Mouse (Mus musculus) bone marrow, adult 2 months (tissue): ENCODE results near the gene Caskin2. TPM values are rescaled to one million over a fixed set of nuclear protein-coding genes. Genes with fewer than 3 reads are reported as not detected.
"Not testable (repeated sequence)": the region's sequence is repeated elsewhere in the genome, so short reads cannot be mapped to it uniquely, and the experiment has no call there.

ENCODE experiments used
- H3K27ac ChIP-seq: fragments of 200-500 bp; 2 replicates; pipeline ENCODE4 v1.5.1; 2012; ENCODE audit warnings: low read depth, mild to moderate bottlenecking, control low read depth, inconsistent platforms, low read length; ENCODE audit not compliant: control insufficient read depth, poor library complexity, insufficient read depth
- H3K4me1 ChIP-seq: fragments of 200-500 bp; 2 replicates; pipeline ENCODE4 v1.6.1; 2011; ENCODE audit warnings: low read length; ENCODE audit not compliant: control insufficient read depth, insufficient read depth
- H3K4me3 ChIP-seq: fragments of 200-500 bp; replicated peaks from 2 replicates; pipeline ENCODE3; 2011; ENCODE audit warnings: mild to moderate bottlenecking, low read depth, low read length, control low read depth; ENCODE audit not compliant: control insufficient read depth
- CTCF ChIP-seq: fragments of 200-500 bp; IDR thresholded peaks from 2 replicates; pipeline ENCODE4 v1.5.1; 2011; ENCODE audit warnings: low read length, control low read depth; ENCODE audit not compliant: control insufficient read depth, insufficient read depth
- POLR2A ChIP-seq: fragments of 200-500 bp; IDR thresholded peaks from 2 replicates; pipeline ENCODE4 v1.6.1; 2011; ENCODE audit warnings: low read depth, mild to moderate bottlenecking, control low read depth, low read length, borderline replicate concordance; ENCODE audit not compliant: control insufficient read depth
- WGBS: fragments of 180-500 bp; shearing (Covaris S2); methylation state at CpG from one replicate; pipeline ENCODE4 v1.1.7; 2018; 5-methylcytosine and 5-hydroxymethylcytosine counted together
- polyA plus RNA-seq: library from polyadenylated mRNA; stranded (reverse); fragments of >200 nt; gene quantifications from 2 replicates; pipeline ENCODE4 v1.2.4, GENCODE M21; 2011; ENCODE audit warnings: low replicate concordance; ENCODE audit not compliant: missing spikeins, insufficient read depth, insufficient read length

The Caskin2 gene
- polyA plus RNA-seq, 1 experiment: 6.7 TPM

DNA sequence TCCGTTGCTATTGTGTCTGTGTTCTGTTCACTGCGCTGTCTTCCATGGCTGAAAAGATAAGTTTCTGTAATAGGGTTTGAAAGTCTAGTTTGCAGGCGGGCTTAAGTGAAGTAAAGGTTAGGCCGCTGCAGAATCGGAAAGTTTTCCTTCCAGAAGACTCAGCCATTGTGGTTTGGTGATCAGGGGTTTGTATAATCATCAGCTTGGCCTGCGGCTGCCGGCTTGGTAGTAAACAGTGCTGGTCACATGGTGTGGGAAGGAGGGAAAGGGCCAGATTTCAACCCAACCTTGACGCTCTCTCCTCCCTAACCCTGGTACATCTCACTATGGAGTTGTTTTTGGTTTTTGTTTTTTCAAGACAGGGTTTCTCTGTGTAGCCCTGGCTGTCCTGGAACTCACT, 46.5 kb downstream of the Caskin2 start:
- Histone ChIP-seq H3K27ac (no peak overlapping the region), H3K4me3 (no peak overlapping the region), H3K4me1 (peaks cover 1% of the 10 kb centered on the region; the same call in 1 of the 2 replicates)
- 68% methylated on average over 8 of the region's 8 CpGs for WGBS
- TF ChIP-seq POLR2A: no peak
- no peak for TF ChIP-seq CTCF

DNA sequence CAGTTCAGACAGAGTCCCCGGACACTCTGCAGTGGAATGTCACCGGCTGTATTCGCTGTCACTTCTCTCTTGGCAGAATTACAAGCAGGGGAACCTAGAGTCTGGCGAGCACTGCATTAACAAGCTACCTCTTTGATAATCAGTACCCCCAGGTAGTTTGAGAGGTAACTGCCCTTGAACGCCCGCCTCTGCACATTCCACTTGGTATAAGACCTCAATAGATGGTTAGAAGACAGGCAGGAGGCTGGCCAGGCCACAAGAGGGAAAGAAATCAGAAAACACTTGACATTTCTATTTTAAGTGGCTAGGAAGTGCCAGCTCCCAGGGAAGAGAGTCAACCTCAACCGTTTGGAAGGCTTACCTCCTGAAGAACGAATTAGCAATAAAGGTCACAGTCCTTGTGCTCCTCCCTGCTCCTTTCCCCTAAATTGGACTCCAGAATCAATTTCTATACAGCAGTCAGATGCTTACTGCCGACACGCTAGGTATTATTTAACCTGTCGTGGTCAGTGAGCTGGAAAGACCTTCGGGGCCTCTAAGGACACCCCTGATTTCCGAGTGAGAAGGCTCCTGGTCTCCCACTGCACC, 47.0 kb downstream of the Caskin2 start:
- TF ChIP-seq POLR2A (no peak), CTCF (no peak)
- Histone ChIP-seq H3K4me3 (peak overlapping the region; percentile 56), H3K4me1 (peaks cover 1% of the 10 kb centered on the region; the same call in 1 of the 2 replicates), H3K27ac (0 out of 2 replicates have a peak overlapping the region, but pooled peaks have one; percentile 0)
- WGBS: 25% methylated on average over 13 of the region's 13 CpGs

DNA sequence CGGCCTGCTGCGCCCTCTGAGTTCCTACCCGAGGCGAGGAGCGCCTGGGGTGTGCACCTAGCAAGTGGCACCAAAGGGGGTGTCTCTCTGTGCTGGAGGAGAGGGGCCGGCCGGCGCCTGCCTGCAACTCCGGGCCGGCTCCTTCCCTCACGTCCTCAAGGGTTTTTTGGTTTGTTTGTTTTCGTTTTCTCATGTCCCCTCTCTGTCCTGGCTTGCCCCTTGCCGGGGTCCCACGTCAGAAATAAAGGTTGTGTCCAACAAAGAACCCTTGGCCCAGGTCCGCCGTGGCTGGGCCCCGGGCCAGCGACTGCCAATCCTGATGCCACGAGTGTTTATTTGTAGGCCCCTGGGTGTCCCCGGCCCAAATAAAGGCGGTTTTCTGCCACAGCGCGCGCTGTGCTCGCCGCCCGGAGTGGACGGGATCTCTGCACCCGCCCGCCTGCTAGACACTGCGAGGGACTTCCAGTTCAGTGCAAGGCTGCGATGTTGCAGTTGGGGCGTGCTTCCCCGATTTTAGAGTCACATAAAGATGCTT, 47.8 kb downstream of the Caskin2 start:
- TF ChIP-seq CTCF (no peak), POLR2A (peak; percentile 58; the same call in 1 of the 2 replicates)
- H3K4me3 ChIP-seq: peak overlapping the region; percentile 56
- WGBS: under 1% methylated on average over 34 of the region's 34 CpGs
- peak overlapping the region; percentile 37 for H3K27ac ChIP-seq
- peaks cover 1% of the 10 kb centered on the region; the same call in 1 of the 2 replicates for H3K4me1 ChIP-seq

DNA sequence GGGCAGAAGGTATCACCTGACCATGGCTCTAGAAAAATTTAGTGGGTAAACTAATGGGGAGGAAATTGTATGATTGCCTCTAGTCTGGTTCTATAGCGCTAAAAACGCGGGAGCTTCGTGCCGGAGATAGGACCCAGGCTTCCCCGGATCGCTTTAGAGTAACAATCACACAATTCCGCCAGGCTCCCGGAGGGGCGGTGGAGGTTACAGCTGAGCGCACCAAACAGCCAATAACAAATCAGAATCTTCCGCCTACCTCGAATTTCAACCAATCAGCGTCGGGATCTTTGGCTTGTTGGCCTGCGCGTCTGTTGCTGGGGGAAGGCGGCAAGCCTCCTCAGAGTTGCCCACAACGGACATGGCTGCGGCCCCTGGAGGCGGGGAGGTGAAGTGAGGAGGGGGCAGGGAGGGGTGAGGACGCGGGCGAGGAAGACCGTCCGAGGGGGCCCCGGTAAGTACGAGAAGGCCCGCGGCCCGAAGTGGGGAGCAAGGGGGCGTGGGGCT, 48.3 kb downstream of the Caskin2 start, which contains the start of gene Tmem94:
Tmem94 (plus strand) TSS at position 331 of the 504 bp plus-strand sequence.
- WGBS: under 1% methylated on average over 32 of the region's 32 CpGs
- H3K4me1 ChIP-seq: peaks cover 1% of the 10 kb centered on the region; the same call in 1 of the 2 replicates
- peak within 1 kb of the TSS; percentile 37 for H3K27ac ChIP-seq
- peak; percentile 66; the same call in 1 of the 2 replicates for TF ChIP-seq POLR2A
- TF ChIP-seq CTCF: 0 out of 2 replicates have a peak, but pooled peaks have one; percentile 1
- peak within 1 kb of the TSS; percentile 56 for H3K4me3 ChIP-seq

DNA sequence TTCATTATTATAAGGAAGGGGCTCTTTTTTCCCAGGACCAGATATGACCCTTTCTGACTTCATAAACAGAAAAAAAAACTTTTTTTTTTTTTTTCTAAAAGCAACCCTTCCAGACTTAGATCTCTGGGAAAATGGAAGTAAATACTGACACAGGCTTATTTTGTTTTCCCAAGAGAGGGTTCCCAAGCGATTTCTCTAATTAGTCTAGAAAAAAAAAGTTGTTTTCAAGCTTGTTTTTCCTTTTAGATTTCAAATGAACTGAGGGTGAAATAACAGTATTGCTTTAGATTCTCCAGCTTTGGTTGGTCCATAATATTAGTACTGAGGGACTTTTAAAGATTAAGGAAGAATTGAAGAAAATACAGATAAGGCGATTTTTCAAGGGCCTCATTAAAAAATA, 48.7 kb downstream of the Caskin2 start:
- Histone ChIP-seq H3K4me1 (peaks cover 1% of the 10 kb centered on the region; the same call in 1 of the 2 replicates), H3K4me3 (no peak overlapping the region), H3K27ac (no peak overlapping the region)
- WGBS: 30% methylated on average over 2 of the region's 2 CpGs
- TF ChIP-seq POLR2A (no peak), CTCF (no peak)

DNA sequence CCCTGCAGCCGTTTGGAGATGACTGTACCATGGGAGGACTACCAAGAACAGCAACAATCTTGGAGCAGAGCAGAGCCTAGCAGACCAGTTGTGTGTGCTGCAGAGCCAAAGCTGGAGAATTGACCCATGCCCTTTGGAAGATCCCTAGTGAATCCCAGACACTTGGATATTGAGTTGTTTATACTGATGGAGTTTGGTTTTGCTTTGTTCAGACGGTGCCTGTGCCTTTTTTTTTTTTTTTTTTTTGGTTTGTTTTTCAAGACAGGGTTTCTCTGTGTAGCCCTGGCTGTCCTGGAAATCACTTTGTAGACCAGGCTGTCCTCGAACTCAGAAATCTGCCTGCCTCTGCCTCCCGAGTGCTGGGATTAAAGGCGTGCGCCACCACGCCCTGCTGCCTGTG, 51.3 kb downstream of the Caskin2 start:
- WGBS: 88% methylated on average over 7 of the region's 7 CpGs
- not testable (repeated sequence) for H3K4me1 ChIP-seq, H3K27ac ChIP-seq

DNA sequence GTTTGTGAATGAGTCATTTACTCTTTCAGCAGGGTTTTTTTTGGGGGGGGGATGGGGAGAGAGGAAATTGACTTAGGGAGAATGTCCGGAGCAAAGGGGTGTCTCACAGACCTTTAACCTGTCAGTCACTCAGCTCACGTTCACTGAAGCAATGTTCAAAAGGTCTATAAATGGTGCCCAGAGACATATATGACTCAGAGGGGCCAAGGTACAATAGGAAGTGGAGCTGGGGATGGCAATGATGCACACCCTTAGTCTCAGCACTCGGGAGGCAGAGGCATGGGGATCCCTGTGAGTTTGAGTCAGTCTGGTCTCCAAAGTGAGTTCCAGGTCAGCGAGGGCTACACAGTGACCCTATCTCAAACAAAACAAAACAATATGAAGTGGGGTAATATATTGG, 60.0 kb downstream of the Caskin2 start:
- 77% methylated on average over 4 of the region's 4 CpGs for WGBS
- no peak for TF ChIP-seq CTCF
- TF ChIP-seq POLR2A: no peak
- H3K27ac ChIP-seq: no peak overlapping the region
- no peak overlapping the region for H3K4me3 ChIP-seq
- no peaks in the 10 kb centered on the region; the same call in 1 of the 2 replicates for H3K4me1 ChIP-seq

More for the DNA sequence above, 51.3 kb downstream of the Caskin2 start:
- H3K4me3 ChIP-seq: not testable (repeated sequence)

DNA sequence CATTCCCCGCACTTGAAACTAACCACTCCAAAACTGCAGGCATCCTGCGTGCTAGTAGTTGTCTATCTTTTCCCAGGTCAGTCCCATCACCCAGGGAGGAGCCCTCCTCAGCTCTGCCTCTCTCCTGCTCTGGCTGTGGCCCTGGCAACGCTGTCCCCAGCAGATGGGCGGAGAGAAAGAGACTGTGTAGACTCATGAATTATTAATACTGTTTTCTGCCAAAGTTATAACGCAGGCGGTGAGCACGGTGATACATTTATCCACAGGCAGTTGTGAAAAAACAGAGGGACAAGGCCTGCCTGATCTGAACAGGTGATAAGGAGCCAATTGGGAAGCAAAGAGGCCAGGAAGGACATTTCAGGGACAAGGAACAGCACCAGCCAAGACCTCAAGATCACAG, 60.8 kb downstream of the Caskin2 start:
- no peaks in the 10 kb centered on the region; the same call in 1 of the 2 replicates for H3K4me1 ChIP-seq
- H3K4me3 ChIP-seq: no peak overlapping the region
- WGBS: 90% methylated on average over 7 of the region's 7 CpGs
- H3K27ac ChIP-seq: no peak overlapping the region
- TF ChIP-seq POLR2A (no peak), CTCF (no peak)

DNA sequence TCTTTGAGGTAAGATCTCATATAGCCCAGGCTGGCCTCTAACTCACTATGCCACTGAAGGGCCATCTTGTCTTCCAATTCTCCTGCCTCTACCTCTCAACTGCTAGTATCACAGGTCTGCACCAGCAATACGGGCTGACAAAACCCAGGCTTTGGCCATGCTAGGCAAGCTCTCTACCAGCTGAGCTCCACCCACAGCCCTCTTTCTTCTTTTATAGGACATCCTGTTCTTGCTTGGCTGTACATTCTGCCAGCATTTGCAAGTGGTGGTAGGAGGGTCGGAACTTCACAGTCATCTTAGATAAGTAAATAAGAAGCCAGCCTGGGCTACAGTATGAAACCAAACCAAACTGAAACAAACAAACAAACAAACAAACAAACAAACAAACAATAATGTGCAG, 61.7 kb downstream of the Caskin2 start:
- Histone ChIP-seq H3K4me1 (no peaks in the 10 kb centered on the region; the same call in 1 of the 2 replicates), H3K4me3 (no peak overlapping the region), H3K27ac (no peak overlapping the region)
- WGBS: 42% methylated on average over 2 of the region's 2 CpGs
- TF ChIP-seq POLR2A: no peak
- no peak for TF ChIP-seq CTCF
